Mouse (Mus musculus) lung, postnatal 0 days (tissue): ENCODE measurements around the gene Zmpste24.

Source experiments
- CTCF ChIP-seq: IDR thresholded peaks from 2 replicates; pipeline ENCODE4 v1.5.1; 2016; ENCODE audit warnings: antibody characterized with exemption, mild to moderate bottlenecking
- EP300 ChIP-seq: IDR thresholded peaks from 2 replicates; pipeline ENCODE4 v1.6.1; 2016; ENCODE audit warnings: antibody characterized with exemption, mild to moderate bottlenecking, control low read depth

DNA sequence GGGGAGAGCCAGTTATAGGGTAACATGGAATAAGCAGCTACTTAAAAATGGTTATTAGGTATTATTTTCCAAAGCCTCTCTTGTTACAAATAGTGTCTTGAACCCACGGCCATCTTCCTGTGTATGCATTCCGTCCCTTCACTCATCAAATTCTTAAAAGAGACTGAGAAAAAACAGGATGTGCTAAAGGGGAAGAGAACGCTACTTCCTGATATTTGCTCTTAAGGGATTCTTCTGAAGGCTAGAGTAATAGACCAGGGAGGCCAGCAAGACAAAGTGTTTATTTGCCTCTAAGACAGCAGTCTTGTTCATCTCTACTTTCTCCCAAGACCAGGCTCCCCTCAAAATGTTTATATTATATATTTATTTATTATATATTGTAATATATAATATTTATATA, 79.8 kb downstream of the Zmpste24 start:
- no peak for TF ChIP-seq CTCF
- TF ChIP-seq EP300, result no peak
